Mouse (Mus musculus): ENCODE data around the gene Sh3d21.

The Sh3d21 gene

DNA sequence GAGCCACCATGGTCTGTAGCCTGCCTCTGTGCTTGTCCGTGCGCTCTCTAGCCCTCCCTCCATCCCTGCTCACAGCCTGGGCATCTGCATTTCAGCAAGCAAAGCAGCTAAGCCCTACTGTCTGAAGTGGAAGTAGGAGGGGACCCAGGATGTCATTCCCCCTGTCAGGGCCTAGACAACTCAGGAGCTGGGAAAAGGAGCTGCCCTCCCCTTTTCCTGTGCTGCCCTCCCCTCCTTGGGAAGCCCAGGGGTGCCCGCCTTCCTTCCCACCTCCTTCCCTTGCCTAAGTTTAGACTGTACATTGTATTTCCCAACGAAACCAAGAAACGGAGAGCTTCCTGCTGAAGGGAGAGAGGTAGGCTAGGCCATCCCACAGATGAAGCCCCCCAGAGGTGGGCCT, 22.3 kb downstream of the Sh3d21 start:
- no peak for DNase-seq

DNA sequence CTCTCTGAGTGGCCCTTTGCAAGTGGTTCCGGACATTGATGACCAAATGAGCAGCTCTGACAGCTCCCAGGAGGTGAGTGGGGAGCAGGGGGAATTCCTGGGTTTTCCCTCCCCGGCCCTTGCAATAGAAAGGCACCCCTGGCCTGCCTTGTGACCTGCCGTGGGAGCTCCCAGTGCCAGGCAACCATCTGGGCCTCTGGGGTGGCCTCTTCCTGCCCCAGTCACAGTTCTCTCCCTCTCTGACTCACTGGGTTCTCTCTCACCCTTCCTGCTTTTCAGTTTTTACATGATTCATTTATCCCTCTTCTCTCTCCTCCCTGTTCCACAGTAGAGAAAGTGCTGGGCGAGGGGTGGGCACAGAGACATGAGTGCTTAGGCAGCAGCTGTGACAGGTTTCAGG, 25.5 kb downstream of the Sh3d21 start:
- no peak for DNase-seq

DNA sequence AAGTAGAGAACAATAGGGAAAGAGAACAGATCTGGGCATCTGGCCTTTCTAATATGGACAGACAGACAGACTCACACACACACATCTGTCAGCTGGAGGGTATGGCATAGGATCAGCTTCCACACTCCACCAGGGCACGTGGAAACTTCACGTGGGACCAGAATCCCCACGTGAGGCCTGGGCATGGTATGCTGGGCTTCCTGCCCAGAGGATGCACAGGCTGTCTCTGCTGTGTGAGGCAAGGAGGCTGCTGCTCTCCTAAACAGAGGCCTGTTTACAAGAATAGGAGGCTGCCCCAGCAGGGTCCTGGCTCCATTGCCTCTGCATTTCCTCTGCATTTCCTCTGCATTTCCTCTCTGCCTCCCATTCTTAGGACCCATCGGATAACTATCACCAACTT, 28.7 kb downstream of the Sh3d21 start:
- DNase-seq: no peak

DNA sequence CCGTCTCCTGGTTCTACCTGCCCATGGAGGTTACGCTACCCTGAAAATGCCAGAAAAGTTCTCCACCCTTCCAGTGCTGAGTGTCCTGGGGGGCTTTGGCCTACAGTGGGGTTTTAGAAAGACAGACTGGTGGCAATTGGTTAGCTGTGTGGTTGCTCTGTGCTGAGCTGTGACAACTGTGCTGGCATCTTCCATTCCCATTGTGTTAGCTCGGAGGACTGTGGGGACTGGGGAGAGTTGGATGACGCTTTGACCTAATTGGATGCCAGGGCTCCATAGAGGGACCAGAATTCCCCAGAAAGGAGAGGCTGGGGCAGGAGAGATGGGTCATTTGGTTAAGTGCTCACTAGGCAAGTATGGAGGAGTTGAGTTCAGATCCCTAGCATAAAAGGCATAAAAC, 29.1 kb downstream of the Sh3d21 start:
- no peak for DNase-seq

DNA sequence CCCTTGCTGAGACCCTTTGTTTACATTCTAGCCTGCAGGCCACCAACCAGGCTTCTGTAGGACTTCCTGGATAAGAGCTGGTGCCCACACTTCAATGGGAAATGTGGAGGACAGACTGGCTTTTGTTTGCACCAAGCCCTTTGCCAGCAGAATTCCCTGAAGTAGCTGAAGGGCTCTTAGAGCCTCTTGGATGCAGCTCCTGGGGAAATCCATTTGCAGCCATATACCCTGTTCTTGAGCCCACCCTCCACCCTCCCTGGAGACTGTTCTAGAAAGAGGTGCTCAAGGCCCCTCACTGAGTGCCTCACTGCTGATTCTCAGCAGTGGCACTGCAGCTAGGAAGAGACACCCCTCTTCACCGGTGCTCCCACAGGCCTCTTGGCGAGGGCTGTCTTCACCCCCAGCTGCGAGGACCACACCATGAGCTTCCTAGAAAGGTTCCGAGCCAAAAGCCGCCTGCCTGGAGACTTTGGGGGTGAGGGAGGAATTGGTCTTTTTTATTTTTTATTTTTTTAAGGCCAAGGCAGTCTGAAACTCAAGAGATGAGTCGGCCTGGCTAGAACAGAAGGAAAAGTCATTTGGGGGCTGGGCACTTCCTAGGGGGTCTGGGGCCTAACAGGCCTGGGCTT, 30.5 kb downstream of the Sh3d21 start:
- DNase-seq: no peak

DNA sequence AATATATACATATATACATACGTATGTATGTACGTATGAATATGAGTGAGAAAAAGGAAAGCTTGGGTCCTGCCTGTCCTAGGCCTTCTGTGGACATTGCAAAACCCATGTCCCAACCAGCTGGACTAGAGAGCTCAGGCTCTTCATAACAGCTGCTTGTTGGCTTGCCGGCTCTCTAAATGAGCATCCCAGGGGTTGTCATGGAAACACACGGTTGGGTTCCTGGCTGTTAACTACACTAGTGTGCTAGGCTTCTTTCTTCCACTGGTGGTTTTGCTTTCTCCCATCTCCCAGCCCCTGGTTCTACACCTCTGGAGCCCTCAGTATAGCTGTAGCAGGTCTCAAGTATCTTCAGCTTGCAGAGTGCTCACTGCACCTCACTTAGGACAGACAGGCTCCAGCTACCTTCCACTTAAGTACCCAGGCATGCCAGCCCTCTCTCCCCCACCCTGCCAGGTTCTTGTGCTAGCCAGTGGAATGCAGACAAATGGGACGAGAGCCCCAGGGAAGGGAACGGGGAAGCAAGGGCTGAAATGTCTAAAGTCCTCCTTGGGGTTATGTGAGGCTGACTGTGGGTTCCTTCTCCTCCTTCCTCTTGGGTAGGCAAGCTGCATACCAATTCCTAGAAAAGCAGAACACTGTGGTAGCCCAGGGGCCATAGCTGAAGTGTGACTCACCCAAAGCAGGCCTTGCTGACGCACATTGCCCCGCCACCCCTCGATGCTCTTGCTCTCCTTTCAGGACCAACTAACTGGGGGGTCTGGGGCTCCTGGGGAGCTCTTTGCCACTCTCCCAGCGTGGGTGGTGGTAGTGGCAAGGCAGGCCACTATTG, 31.8 kb downstream of the Sh3d21 start:
- DNase-seq: no peak

DNA sequence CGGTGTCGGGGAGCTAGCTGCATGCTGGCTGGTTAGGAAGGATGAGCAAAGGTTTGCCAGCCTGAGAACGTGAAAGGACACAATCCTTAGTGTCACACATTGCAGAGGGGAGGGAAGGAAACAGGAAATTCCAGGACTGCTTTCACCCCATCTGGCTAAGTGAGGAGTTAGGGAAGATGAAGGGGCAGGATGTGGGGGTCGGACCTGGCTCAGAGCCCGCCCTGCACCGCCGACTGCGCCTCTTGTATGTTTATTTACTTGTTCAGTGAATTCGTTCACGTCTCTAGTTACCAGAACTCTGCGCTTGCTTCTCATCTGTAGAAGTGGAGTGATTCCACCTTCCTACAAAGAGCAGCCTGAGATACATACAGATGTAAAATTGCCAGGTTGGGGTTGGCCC, 32.8 kb downstream of the Sh3d21 start:
- DNase-seq: no peak

DNA sequence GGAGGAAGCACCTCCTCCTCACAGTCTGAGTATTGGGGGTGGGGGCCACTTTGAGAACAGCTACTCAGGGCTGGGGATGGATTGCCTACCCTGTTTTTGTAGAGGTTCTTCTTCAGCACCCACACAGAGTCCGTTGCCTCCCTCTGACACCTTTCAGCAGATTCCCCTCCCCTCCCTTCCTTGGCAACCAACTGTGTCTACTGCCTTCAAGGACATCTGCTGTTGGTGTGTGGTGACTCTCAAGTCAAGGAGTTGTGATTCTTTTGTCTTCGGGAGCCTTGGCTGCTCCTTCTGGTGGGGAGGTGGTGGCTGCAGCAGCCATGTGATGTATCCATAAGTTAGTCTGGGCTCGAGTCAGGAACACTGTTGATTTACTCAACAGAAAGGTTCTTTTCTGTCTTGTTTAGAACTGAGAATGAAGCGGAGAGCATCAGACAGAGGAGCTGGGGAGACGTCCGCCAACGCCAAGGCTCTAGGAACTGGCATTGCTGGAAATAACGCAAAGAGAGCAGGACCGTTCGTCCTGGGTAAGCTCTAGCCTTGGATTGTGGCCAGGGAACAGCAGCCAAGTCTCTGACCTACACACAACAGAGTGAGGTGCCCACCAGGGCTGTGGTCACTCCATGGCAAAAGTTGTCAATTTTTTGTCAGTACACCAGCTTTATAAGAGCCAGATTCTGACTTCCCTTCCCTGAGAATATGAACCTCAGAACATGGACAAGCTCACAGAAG, 39.8 kb downstream of the Sh3d21 start:
- no peak for DNase-seq

DNA sequence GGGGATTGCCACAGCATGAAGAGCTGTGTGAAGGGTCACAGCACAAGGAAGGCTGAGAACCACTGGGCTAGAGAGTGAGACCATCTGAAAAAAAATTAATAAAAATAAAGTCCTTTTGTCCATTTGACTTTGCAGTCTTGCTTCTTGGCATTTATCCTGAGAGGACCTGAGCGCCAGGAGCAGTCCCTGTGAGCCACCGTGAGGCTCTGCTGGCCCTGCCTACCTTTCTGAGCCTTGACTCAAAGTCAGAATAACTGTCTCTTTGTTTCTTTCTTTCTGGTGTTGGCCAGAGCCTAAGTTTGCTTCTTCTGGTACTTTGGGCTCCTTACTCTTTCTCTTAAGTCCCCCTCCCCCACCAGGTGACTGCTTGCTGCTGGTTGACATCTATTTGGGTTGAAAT, 42.8 kb downstream of the Sh3d21 start:
- DNase-seq: no peak

DNA sequence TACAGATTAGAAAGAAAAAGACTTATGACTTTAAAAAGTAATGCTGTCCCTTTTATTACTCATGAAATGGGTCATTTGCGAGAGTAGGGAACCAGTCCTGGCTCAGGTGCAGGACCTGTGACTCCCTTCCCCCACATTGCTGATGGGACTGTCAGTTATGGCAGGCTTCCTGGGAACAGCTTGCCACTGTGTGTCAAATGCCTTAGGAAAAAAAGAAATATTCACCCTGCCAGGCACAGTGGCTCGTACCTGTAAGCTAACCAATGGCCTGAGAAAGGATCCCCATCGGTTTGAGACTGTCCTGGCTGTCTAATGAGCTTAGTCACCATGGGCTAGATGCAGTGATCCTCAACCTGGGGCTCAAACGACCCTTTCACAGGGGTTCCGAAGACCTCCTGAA, 43.2 kb downstream of the Sh3d21 start:
- DNase-seq: no peak

DNA sequence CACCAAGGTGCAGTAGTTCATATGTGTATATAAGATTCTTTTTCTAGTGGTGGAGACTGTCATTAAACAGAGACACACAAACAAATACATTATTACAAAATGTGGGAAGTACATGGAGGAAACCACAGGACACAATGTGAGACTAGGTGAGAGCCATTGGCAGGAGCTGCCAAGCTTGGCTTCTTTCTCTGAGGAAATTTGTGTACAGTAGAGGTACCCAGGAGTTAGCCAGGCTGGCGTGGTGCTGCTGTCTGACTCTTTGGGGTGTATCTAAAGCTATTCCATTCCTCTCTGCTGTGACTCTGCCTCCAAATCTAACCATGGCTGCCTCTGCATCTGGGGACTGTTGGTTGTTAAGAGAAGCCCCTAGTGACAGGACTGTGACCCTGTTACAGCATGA, 44.2 kb downstream of the Sh3d21 start:
- DNase-seq: no peak

DNA sequence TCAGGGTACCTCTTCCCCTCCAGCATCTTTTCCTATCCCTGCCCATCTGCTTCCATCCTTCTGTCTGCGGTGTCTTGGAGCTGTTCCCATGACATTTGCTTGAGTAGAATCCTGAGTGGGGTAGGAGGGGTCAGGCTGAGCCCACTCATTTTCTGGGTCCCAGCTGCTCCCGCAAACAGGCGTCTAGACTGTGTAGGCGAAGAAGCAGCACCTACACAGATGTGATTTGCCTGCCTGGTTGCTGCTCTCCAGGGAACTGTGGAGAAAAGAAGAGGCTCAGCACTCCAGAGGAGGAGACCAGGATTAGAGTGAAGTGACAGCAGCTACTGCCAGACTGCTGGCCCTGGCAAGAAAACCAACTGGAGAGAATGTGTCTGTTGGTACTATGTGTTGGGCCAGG, 44.6 kb downstream of the Sh3d21 start:
- no peak for DNase-seq

DNA sequence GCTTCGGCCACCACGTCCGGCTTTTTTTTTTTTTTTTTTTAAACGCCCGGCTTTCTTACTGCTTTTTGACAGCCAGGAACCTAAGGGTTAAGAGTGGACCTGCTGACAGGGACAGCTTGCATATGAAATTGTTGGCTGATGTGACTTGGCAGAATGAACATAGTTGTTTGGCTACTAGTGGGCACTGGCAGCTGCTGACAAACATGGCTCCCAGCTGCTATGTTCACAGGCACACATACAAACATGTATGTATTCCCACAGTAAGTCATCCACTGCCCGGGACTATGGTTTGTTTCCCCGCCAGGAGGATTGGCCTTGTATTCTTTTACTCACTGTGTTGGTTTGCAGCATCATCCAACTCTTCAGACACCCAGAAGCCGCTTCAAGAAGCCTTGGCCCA, 46.2 kb downstream of the Sh3d21 start:
- DNase-seq: no peak

DNA sequence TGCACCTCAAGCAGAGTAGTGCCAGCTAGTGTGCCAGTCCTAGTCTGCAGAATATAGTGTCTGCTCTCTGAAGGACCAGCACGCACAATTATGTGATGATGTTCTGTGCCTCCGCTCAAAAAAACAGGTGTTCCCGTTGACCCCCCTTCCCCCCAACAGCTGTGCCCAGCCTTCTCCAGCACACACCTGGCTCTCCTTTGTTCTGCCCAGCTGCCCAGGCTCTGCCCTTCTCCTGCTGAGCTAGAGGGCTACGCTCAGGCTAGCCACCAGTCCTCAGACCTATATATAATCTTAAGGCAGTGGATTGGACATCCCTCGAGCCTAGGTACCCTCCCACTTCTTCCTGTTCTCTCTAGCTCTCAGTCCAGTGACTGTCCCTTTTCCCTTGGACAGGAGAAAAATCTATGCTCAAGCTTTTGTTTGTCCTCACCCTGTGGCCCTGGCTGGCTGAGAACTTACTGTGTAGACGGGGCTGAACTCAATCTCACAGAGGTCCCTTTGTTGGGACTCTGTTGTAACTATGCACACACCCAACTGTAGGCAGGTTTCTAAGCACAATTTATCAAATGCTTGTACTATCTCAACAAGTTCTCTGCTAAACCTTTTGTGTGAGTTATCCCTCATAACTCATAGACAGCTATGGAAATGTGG, 47.3 kb downstream of the Sh3d21 start:
- no peak for DNase-seq

DNA sequence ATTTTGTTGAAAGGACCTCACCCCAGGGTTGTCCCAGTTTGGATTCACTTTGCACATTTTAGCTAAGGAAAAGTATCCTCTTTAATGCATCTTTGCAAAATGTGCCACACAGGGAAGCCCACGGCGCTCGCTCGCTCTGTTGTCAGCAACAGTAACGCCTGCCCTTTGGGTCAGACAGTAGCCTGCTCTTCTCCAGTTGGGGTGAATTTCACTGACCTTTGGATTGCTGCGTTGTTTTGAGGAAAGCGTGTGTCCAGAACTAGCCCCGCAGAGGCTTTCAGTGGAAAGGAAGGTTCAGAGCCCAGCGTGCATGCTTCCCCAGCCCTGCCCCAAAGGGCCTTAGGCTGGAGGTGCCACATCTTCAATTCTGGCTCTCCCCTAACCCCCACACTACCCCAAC, 47.9 kb downstream of the Sh3d21 start:
- no peak for DNase-seq

DNA sequence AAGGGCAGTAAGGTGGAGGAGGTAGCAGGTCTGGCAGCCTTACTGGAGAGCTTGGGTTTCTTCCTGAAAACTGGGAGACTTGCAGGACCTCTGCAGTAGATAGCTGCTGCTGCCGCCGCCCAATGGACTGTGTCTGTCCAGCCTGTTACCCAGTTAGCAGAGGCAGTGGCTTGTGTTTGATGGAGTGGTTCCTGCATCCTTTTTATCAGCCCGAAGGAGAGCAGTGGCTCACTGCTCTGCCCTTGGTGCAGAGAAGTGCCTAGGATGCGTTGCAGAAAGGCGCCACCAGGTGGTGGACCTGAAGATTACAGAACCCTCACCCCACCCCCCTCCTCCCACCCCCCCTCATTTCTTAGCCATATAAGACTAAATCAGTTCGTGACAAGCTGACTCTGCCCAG, 49.3 kb downstream of the Sh3d21 start:
- peak; percentile 91 for DNase-seq

DNA sequence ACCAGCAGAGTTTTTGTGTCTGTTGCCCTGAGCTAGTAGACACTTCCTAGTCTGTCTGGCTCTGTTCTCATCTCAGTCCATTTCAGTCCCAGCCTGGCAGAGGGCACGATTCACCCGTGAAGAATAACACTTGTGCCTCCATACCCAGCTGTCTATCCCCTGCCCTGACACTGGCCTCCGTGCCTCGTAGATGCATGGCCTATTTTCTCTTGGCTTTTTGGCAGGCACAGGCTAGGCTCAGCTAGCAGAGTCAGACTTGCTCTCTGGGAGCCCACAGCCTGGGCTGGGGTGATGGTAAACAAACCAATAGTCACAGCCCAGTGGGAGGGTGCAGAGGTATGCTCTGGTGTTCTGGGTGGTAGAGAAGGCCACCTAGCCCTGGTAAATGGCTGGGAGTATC, 50.0 kb downstream of the Sh3d21 start:
- DNase-seq: no peak

DNA sequence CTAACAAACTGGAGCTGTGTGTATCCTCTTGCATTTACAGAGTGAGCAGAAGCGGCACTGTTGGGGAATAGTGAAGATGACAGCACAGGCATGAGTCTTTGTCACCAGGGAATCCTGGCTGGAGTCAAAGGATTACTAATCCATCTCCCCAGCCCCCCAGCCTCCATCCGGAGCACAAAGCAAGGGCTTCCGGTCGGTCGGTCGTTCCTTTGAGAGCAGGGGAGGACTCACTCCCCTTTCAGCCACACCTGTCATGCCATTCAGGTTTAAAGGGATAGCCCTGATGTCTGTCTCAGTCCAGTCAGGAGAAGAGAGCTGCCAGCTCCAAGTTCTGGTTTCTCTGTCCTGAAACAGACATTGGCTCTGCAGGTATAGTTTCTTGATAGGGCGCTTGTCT, 52.1 kb downstream of the Sh3d21 start:
- DNase-seq: no peak

DNA sequence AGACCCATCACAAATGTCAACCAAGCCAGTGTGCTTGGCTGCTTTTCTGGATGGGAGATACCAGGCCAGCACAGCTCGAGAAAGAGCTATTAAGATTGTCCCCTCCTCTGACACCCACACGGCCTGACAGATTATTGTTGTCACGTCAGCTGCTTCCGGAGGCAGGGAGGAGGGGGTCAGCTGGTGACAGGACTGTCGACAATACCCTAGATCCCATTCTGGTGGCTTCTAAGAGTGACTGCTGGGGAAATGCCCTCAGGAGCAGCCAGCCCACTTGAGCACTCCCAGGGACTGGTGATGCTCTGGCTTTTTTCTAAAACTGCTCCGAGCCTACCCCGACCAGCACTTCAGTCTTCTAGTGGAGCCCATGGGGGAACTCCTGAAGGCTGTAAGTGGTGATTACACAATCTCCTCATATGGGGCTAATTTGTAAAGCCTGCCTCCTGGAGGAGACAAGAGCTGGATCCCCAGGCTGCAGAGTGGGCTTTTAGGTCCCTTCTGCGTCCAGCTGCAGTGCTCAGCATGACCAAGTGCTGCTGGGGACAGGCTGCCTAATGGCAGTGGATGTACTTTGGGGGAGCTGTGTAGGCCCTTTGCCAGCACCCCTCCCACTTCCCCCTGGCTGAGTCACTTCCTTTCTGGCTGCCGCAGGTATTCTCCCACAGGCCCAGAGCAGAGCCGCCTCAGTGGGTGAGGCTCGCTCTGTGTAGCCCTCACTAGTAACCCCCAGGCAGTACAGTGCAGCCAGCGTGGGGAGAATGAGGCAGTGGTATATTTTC, 52.7 kb downstream of the Sh3d21 start:
- DNase-seq: peak; percentile 80

DNA sequence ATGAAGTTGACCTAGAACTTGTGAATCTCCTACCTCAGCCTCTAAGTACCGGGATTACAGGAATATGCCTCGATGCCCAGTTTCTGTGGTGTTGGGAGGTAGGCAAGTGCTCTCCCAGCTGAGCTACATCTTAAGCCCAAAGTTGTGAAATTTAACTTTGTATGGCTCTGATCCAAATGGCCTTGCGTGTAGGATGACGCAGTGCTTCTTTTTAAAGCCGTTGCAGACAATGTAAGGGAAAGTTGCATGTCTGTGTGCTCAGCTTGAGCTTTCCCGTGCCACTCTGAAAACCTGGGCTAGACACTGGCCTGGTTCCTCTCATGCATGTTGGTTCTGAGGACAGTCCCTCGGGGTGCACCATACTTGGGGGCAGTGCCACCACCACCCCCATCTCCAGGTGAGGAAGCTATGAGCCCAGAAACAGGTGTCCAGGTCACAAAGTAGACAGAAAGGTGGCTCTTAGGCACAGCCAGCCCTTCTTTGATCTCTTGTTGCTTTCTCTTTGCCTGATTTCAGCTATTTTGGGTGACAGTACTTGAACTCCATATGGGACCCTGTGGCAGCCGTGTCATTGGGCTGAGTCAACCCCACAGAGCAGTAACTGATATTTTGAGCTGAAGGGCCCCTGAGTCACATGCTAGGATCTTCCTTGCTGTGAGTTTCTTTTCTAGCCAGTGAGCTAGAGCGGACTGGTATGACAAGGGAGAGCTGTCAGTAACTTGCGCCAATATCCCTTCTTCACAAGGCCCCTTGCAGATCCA, 53.5 kb downstream of the Sh3d21 start:
- DNase-seq: no peak

DNA sequence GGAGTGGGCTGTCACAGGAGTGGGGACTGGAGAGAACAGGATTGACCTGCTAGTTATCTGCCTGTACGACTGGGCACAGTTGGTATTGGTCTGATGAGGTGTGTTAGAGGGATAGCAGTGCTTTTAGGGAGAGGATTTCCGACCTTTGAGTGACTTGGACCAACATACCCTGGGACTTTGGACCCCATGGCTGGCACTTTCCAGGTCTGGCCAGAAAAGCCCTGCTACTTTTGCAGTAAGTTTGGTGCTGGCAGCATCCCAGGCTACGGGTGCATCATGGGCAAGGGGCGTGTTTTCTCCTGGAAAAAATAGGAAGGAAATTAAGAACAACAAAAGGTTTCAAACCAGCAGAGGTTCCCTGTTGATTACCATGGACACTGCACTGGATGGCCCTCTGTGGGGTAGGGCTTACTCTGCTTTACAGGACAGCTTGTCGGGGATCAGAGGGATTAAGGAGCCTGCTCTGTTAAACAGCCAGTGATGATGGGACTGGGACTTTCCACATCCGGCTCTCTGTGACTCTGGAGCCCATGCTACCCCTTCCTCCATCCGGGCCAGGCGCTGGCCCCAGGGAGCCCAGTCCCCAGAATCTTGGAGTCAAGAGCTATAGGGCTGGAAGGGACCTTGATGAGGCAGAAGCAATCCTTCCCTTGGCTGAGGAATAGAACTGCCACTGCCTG, 55.1 kb downstream of the Sh3d21 start:
- DNase-seq: no peak

All from thymus, postnatal 4 days (tissue).